Mouse (Mus musculus): Measurements from ENCODE around the gene Rest. TPM values are rescaled to one million over a fixed set of nuclear protein-coding genes. Genes with fewer than 3 reads are reported as not detected.

Rest gene
- polyA plus RNA-seq, 1 experiment from 2014 or later = 55.9 TPM

DNA sequence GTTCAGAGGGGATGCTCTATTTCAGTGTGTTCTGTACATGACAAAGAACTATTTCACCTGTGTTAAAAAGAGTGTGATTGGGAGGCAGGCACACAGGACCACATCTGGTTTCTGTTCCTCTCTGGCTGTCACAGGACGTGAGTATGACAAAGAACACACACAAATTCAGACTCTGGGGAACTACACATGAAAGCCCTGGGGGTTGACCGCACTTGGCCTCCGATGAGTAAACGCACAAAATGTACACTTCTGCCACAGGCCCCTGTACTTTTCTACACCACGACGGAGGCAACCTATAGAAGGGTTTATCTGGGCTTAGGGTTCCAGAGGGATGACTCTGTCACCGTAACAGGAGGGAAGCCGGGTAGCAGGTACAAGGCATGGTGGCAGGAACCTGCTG, 24.4 kb downstream of the Rest start:
- WGBS = 67% methylated on average over 8 of the region's 8 CpGs
- peaks cover 87% of the 10 kb centered on the region for H3K36me3 ChIP-seq
- H3K27me3 ChIP-seq = no peaks in the 10 kb centered on the region
- ATAC-seq (ENCODE audit: insufficient number of reproducible peaks, insufficient read depth, low FRiP score, low TSS enrichment, low read depth) = no peak
- no peak overlapping the region for H3K4me3 ChIP-seq
- H3K9ac ChIP-seq = no peak overlapping the region
- H3K27ac ChIP-seq = no peak overlapping the region
- no peaks in the 10 kb centered on the region for H3K4me1 ChIP-seq
- no peak overlapping the region for H3K4me2 ChIP-seq
- no peaks in the 10 kb centered on the region for H3K9me3 ChIP-seq

DNA sequence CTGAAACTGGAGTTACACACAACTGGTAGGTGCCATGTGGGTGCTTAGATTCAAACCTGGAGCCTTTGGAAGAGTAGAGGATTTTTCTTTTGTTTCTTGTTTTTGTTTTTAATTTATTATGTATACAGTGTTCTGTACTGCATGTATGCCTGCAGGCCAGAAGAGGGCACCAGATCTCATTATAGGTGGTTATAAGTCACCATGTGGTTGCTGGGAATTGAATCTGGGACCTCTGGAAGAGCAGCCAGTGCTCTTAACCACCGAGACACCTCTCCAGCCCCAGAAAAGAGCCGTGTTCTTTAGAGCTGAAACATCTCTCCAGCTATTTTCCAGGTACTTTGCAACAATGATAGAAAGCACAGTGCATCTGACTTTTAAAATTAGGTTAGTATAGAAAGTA, 25.3 kb downstream of the Rest start:
- H3K4me3 ChIP-seq = no peak overlapping the region
- no peak for ATAC-seq (ENCODE audit: insufficient number of reproducible peaks, insufficient read depth, low FRiP score, low TSS enrichment, low read depth)
- H3K4me1 ChIP-seq = no peaks in the 10 kb centered on the region
- no peaks in the 10 kb centered on the region for H3K9me3 ChIP-seq
- H3K4me2 ChIP-seq = no peak overlapping the region
- WGBS = 89% methylated on average over 2 of the region's 2 CpGs
- peaks cover 89% of the 10 kb centered on the region for H3K36me3 ChIP-seq
- no peak overlapping the region for H3K27ac ChIP-seq
- no peak overlapping the region for H3K9ac ChIP-seq
- no peaks in the 10 kb centered on the region for H3K27me3 ChIP-seq

DNA sequence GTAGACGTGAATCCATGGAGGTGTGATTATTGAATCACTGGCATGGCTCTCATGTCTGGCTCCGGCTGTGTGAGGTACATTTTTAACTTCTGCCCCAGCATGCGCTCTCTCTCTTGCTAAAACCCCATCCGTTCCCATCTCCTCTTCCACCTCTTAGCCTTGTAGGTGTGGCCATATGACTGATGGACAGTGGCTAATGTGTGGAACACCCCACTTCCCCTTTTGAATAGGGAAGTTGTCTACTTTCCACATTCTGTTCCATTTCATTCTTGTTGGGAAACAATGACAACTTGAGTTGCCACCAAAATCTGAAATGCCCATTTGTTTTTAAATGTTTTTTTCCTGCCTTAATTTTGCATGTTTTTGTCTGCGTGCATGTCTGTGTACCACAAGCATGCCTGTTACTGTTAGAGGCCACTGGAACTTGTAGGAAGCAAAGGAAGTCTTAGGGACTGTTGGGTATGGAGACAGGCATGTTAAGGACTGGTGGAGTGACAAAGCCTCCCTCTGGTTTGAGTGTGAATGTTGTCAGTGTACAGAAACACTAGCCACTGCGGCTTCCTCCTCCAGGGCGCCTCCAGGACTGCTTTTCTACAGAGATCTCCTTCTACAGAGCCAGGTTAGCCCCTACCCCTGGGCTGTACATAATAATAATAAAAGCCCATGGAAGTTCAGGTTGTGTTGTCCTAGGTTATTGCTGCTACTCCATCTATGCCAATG, 27.7 kb downstream of the Rest start:
- Histone ChIP-seq H3K9ac (no peak overlapping the region), H3K4me3 (no peak overlapping the region), H3K27me3 (no peaks in the 10 kb centered on the region), H3K9me3 (no peaks in the 10 kb centered on the region), H3K4me1 (no peaks in the 10 kb centered on the region), H3K4me2 (no peak overlapping the region), H3K36me3 (peaks cover 91% of the 10 kb centered on the region), H3K27ac (no peak overlapping the region)
- no peak for ATAC-seq (ENCODE audit: insufficient number of reproducible peaks, insufficient read depth, low FRiP score, low TSS enrichment, low read depth)
- WGBS = 85% methylated on average over 7 of the region's 7 CpGs

DNA sequence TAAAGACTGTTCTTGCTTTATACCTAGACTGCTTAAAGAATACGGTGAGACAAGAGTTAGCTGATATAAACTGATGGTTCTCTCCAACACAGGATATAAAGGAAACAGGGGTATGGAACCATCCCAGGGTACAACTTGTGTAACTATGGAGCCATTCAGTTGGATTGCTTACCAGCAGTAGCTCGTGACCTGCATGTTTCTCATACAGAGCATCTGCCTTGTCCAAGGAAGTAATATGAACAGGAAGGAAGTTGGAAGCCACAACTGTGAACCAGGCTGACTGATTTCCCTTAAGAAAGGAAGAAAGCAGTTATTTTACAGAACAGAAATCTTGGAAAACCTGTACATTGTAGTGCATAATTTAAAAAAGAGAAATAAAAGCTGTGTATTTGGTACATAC, 34.2 kb downstream of the Rest start:
- H3K4me2 ChIP-seq = no peak overlapping the region
- no peak overlapping the region for H3K27ac ChIP-seq
- no peaks in the 10 kb centered on the region for H3K4me1 ChIP-seq
- H3K4me3 ChIP-seq = no peak overlapping the region
- WGBS = 86% methylated on average over 2 of the region's 2 CpGs
- H3K36me3 ChIP-seq = peaks cover 69% of the 10 kb centered on the region
- H3K27me3 ChIP-seq = no peaks in the 10 kb centered on the region
- H3K9ac ChIP-seq = no peak overlapping the region
- no peak for ATAC-seq (ENCODE audit: insufficient number of reproducible peaks, insufficient read depth, low FRiP score, low TSS enrichment, low read depth)
- H3K9me3 ChIP-seq = no peaks in the 10 kb centered on the region

DNA sequence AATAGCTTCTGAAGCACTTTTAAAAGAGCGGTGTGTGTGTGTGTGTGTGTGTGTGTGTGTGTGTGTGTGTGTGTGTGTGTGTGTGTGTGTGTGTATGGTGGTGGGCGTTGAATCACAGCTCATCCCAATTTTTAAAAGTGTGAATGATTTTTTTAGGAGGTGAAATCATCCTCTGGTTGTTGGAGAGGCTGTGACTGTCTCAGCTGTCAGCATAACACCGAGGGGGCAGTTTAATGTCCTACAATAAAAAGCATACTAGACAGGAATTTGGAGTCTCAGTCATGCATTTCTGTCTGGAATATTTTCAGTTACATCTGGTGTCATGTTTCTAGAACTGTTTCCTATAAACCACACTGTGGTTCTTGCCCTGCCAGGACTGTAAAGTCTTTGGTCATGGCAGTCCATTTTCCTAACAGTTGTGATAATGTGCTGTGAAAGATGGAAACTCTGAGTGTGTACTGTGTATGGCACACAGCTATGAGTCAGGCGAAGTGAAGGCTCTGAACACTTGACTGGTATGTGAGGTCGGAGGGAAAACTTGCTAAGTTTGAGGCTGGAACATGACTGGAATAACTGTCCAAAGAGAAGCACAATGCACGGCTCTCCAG, 36.1 kb downstream of the Rest start:
- ATAC-seq (ENCODE audit: insufficient number of reproducible peaks, insufficient read depth, low FRiP score, low TSS enrichment, low read depth) = no peak
- Histone ChIP-seq H3K4me2 (no peak overlapping the region), H3K36me3 (peaks cover 71% of the 10 kb centered on the region), H3K9me3 (no peaks in the 10 kb centered on the region), H3K9ac (no peak overlapping the region), H3K4me1 (no peaks in the 10 kb centered on the region), H3K27me3 (no peaks in the 10 kb centered on the region), H3K27ac (no peak overlapping the region), H3K4me3 (no peak overlapping the region)
- WGBS = 71% methylated on average over 6 of the region's 6 CpGs

DNA sequence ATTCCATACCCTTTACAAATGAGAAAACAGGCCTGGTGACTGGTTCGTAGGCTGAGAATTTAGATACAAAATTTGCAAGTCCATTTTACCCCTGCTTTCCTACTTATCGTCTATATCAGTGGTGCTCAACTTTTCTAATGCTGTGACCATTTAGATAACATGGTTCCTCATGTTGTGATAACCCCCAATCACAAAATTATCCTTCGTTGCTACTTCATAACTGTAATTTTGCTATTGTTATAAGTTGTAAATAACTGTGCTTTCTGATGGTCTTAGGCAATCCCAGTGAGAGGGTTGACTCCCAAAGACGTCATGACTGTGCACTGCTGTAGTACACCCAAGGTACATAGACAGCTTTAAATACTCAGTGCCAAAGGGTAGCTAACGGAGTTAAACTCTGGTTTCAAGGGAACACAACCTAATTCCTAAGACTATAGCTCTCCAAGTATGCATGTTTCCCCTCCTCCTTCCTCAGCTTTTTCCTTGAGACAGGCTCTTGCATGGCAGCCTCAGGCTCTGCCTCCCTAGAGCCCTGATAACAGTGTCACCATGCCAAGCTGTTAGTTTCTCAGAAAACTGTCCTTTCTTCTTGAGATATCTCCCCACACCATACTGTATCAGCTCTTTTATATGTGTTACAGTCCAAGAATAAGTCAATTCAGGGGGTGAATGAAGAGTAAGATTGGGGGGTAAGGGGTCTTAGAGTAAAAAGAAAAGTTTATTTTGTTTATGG, 42.7 kb downstream of the Rest start:
- 73% methylated on average over 5 of the region's 5 CpGs for WGBS
- Histone ChIP-seq H3K4me3 (peak overlapping the region; percentile 82), H3K27me3 (no peaks in the 10 kb centered on the region), H3K27ac (no peak overlapping the region), H3K9ac (peak overlapping the region; percentile 93; the same call in 1 of the 2 replicates), H3K4me1 (peaks cover 26% of the 10 kb centered on the region), H3K4me2 (peak overlapping the region; percentile 100), H3K9me3 (no peaks in the 10 kb centered on the region), H3K36me3 (peaks cover 42% of the 10 kb centered on the region)
- ATAC-seq (ENCODE audit: insufficient number of reproducible peaks, insufficient read depth, low FRiP score, low TSS enrichment, low read depth) = no peak

DNA sequence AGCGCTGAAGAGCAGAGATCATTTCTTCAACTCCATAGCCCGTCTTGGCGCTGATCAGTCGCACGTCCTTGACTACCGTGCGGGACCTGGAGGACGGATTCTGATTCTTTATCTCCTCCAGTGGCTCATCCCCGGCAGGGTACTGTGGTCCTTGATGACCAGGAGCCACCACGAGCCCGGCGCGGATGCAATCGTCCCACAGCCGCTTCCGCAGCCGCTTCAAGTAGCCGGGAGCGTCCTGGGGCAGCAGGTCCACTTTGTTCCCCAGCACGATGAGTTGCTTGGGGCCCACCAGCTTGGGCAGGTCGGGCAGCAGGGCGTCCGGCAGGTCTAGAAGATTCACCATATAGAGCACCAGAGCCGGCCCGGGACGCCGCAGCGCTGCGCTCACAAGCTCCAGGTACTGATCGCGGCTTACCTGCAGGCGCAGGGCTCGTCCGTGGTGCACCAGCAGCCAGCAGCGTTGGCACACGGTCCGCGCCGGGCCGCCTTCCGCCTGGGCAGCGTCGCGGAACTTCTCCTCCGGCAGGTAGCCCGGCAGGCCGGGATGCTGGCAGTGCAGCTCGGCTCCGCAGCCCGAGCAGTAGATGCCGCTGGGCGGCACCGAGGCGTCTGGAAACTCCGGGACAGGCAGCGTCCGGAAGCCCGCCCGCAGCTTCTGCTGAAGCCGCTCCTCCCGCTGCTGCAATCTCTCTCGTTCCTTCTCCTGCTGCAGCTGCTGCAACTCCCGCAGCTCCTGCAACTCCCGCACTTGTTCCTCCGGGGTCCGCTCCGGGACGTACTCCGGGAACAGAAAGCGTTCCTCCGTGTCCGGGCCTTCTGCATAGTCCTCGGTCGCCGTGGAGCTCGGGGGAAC, 44.0 kb downstream of the Rest start:
- ATAC-seq (ENCODE audit: insufficient number of reproducible peaks, insufficient read depth, low FRiP score, low TSS enrichment, low read depth) = 0 out of 2 replicates have a peak, but pooled peaks have one; percentile 10
- Histone ChIP-seq H3K4me2 (peak overlapping the region; percentile 100), H3K36me3 (peaks cover 47% of the 10 kb centered on the region), H3K27ac (peak overlapping the region; percentile 95), H3K9me3 (no peaks in the 10 kb centered on the region), H3K9ac (peak overlapping the region; percentile 93), H3K27me3 (no peaks in the 10 kb centered on the region), H3K4me3 (peak overlapping the region; percentile 82), H3K4me1 (peaks cover 26% of the 10 kb centered on the region)
- under 1% methylated on average over 75 of the region's 76 CpGs for WGBS

DNA sequence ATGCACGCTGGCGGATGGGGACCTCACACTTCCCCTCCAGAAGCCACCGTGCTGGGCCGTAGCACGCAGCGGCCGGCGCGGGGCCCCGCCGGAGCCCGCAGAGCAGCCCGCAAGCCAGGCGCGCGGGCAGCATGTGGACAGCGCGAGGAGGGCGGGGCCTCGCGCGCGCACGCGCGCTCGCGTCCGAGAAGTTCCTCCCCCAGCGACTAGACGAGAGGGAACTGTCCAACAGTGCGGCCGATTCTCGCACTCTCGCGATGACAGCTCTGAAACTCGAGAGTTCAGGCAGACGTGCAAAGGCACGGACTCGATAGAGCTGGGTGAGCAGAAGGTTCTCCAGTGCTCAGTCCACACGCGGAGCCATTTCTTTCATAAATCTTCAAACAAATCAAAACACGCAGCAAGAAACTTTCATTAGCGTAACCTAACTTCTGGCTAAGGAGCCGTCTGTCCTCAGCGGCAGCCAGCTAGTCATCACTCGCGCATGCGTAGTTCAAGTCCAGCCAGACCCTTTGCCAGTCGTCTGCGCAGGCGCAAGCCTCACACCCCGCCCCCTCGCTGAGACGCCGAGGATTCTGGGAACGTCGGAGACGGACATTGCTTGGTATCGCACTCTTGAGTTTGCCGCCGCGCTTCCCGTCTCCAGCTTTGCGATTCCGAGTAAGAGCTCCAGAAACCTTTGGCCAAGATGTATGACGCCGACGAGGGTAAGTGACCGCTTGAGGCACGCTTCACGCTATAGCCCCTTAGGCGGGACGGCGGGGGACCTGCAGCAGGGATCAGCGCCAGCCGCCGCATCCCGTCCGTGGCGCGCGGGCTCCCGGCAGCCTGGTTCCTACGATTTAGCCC, 44.9 kb downstream of the Rest start, which contains the start of the genes Noa1 and Polr2b:
TSS of gene Noa1 (minus strand) at position 161 of the 849 bp plus-strand sequence.
TSS of gene Polr2b (plus strand) at position 224 of the 849 bp plus-strand sequence.
- peak within 1 kb of the TSS; percentile 93 for H3K9ac ChIP-seq
- peak within 1 kb of the TSS; percentile 82 for H3K4me3 ChIP-seq
- H3K36me3 ChIP-seq = peaks cover 47% of the 10 kb centered on the region
- ATAC-seq (ENCODE audit: insufficient number of reproducible peaks, insufficient read depth, low FRiP score, low TSS enrichment, low read depth) = peak; percentile 96
- no peaks in the 10 kb centered on the region for H3K9me3 ChIP-seq
- WGBS = under 1% methylated on average over 85 of the region's 85 CpGs
- H3K4me2 ChIP-seq = peak within 1 kb of the TSS; percentile 100
- H3K27ac ChIP-seq = peak within 1 kb of the TSS; percentile 95
- no peaks in the 10 kb centered on the region for H3K27me3 ChIP-seq
- H3K4me1 ChIP-seq = peaks cover 26% of the 10 kb centered on the region

DNA sequence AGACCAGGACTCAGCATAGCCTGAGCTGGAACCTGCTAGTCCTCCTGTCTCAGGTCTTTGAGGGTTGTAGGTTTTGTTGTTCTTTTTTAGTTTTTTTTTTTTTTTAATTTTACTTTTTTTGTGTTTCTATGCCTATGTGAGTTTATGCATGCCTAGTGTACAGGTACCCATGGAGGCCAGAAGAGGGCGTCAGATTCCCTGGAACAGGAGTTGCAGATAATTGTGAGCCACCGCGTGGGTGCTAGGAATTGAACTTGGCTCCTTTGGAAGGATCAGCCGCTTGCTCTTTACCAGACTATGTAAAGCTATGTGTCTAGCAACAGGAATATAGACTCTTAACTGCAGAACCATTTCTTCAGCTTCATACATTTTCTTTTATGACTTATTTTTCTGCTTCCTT, 48.9 kb downstream of the Rest start:
- Histone ChIP-seq H3K9me3 (no peaks in the 10 kb centered on the region), H3K4me2 (no peak overlapping the region), H3K27ac (no peak overlapping the region), H3K4me3 (no peak overlapping the region), H3K36me3 (peaks cover 59% of the 10 kb centered on the region), H3K9ac (no peak overlapping the region), H3K4me1 (peaks cover 12% of the 10 kb centered on the region), H3K27me3 (no peaks in the 10 kb centered on the region)
- WGBS = 92% methylated on average over 4 of the region's 4 CpGs
- ATAC-seq (ENCODE audit: insufficient number of reproducible peaks, insufficient read depth, low FRiP score, low TSS enrichment, low read depth) = no peak

DNA sequence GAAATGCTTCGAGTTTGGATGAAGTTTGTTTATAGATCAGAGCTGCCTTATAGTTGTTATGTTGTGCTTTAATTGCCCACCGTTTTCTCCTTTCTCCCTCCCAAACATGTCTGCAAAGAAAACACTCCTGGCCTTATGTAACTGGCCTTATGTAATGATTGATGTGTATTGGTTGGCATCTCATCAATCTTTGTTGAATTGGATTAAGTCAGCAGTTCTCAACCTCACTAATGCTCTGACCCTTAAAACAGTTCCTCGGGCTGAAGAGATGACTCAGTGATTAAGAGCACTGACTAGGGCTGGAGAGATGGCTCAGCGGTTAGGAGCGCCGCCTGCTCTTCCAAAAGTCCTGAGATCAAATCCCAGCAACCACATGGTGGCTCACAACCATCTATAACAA, 49.7 kb downstream of the Rest start:
- ATAC-seq (ENCODE audit: insufficient number of reproducible peaks, insufficient read depth, low FRiP score, low TSS enrichment, low read depth) = no peak
- Histone ChIP-seq H3K36me3 (peaks cover 60% of the 10 kb centered on the region), H3K4me3 (no peak overlapping the region), H3K27ac (no peak overlapping the region), H3K4me1 (peaks cover 12% of the 10 kb centered on the region), H3K27me3 (no peaks in the 10 kb centered on the region), H3K9ac (no peak overlapping the region), H3K4me2 (no peak overlapping the region), H3K9me3 (no peaks in the 10 kb centered on the region)
- 94% methylated on average over 6 of the region's 6 CpGs for WGBS

Data from embryonic facial prominence, embryonic 13.5 days (tissue).